Mouse (Mus musculus) ES-E14 (cell line): ENCODE data around the gene Itfg2. TPM values are rescaled to one million over a fixed set of nuclear protein-coding genes. Genes with fewer than 3 reads are reported as not detected.
A peak's percentile ranks its signal among the peaks of the same experiment; 100 is the strongest.

ENCODE experiments used
- DNase-seq: peaks from one replicate; pipeline ENCODE4 v3.0.0-alpha.2; 2013; ENCODE audit warnings: low read depth, low spot score
- H3K27ac ChIP-seq: 2 replicates; pipeline ENCODE4 v1.5.1; 2012; ENCODE audit warnings: low read depth, mild to moderate bottlenecking, low read length, moderate library complexity, mixed read lengths; ENCODE audit not compliant: poor library complexity, insufficient read depth, severe bottlenecking
- H3K36me3 ChIP-seq: 2 replicates; pipeline ENCODE4 v1.6.1; 2012; ENCODE audit warnings: mild to moderate bottlenecking, low read length, moderate library complexity, mixed read lengths; ENCODE audit not compliant: control insufficient read depth, poor library complexity, insufficient read depth, severe bottlenecking
- H3K4me1 ChIP-seq, 2 experiments: fragments of 150-350 bp in 1 of 2; sonication (generic) in 1 of 2; 2 replicates each; pipeline ENCODE4 v1.6.1; 2012; ENCODE audit warnings: low read length in 2 of 2, mild to moderate bottlenecking in 1 of 2, mixed read lengths in 1 of 2; ENCODE audit not compliant: control insufficient read depth in 2 of 2, insufficient read depth in 2 of 2, poor library complexity in 1 of 2
- H3K4me3 ChIP-seq, 2 experiments: fragments of 150-350 bp in 1 of 2; sonication (generic) in 1 of 2; 2 replicates each; pipeline ENCODE4 v1.5.1; 2012; ENCODE audit warnings: low read length in 2 of 2, low read depth in 1 of 2, mild to moderate bottlenecking in 1 of 2, mixed read lengths in 1 of 2; ENCODE audit not compliant: insufficient read depth in 1 of 2, poor library complexity in 1 of 2, severe bottlenecking in 1 of 2
- H3K9ac ChIP-seq: 2 replicates; pipeline ENCODE4 v1.6.1; 2012; ENCODE audit warnings: low read depth, mild to moderate bottlenecking, low read length, mixed read lengths; ENCODE audit not compliant: poor library complexity, insufficient read depth, severe bottlenecking
- H3K9me3 ChIP-seq: fragments of 150-350 bp; sonication (generic); 2 replicates; pipeline ENCODE4 v1.6.1; 2012; ENCODE audit warnings: low read depth, mild to moderate bottlenecking, low read length; ENCODE audit not compliant: control insufficient read depth, insufficient read depth
- CHD2 ChIP-seq: IDR thresholded peaks from 2 replicates; pipeline ENCODE4 v1.6.1; 2014; ENCODE audit warnings: mild to moderate bottlenecking, low read depth, low read length, inconsistent platforms
- HCFC1 ChIP-seq: IDR thresholded peaks from 2 replicates; pipeline ENCODE4 v1.6.1; 2012; ENCODE audit warnings: low read length, inconsistent platforms, borderline replicate concordance; ENCODE audit not compliant: insufficient read depth
- MAFK ChIP-seq: IDR thresholded peaks from 2 replicates; pipeline ENCODE4 v1.6.1; 2014; ENCODE audit warnings: mild to moderate bottlenecking, low read depth, low read length, inconsistent platforms; ENCODE audit not compliant: insufficient read depth
- ZC3H11A ChIP-seq: IDR thresholded peaks from 2 replicates; pipeline ENCODE4 v1.6.1; 2012; ENCODE audit warnings: low read depth, mild to moderate bottlenecking, inconsistent platforms, low read length, borderline replicate concordance
- ZNF384 ChIP-seq: IDR thresholded peaks from 2 replicates; pipeline ENCODE4 v1.6.1; 2012; ENCODE audit warnings: low read depth, low read length, inconsistent platforms
- in situ Hi-C, 2 experiments: fragments of 600-800 bp; cut with MboI; formaldehyde crosslinking; loops; one replicate each; pipeline ENCODE4 v1.15.1; 2025; ENCODE audit warnings: low sequenced_read_pairs in 2 of 2, inconsistent platforms in 1 of 2; ENCODE audit not compliant: unreplicated experiment in 2 of 2
- total RNA-seq: library from RNA; depleted of rRNA; stranded (reverse); fragments of 300-350 nt; gene quantifications from 2 replicates; pipeline ENCODE4 v1.2.3, GENCODE M21; 2012

Gene Itfg2
- total RNA-seq, 1 experiment = 33.4 TPM

GRCm38 (mm10) chr6:128418076-128418475 is 6.7 kb downstream of the Itfg2 start:
- no peak overlapping the region for H3K4me3 ChIP-seq
- peaks cover 0 to 2% of the 10 kb centered on the region in 2 experiments; a peak in 2 of 4 replicates for H3K4me1 ChIP-seq
- TF ChIP-seq ZC3H11A = no peak
- TF ChIP-seq HCFC1 = no peak
- TF ChIP-seq MAFK = no peak
- no peak for TF ChIP-seq ZNF384
- TF ChIP-seq CHD2 = no peak
- in situ Hi-C loops = no loop called here
- peaks cover 8% of the 10 kb centered on the region; the same call in 1 of the 2 replicates for H3K36me3 ChIP-seq
- DNase-seq = no peak
- no peak overlapping the region for H3K9ac ChIP-seq
- no peak overlapping the region for H3K27ac ChIP-seq
- no peaks in the 10 kb centered on the region for H3K9me3 ChIP-seq

GRCm38 (mm10) chr6:128416169-128416568 is 8.6 kb downstream of the Itfg2 start:
- no peak for DNase-seq
- Histone ChIP-seq H3K9me3 (no peaks in the 10 kb centered on the region), H3K9ac (no peak overlapping the region), H3K4me3 (no peak overlapping the region), H3K27ac (no peak overlapping the region), H3K36me3 (peaks cover 20% of the 10 kb centered on the region; the same call in 1 of the 2 replicates), H3K4me1 (peaks cover 0 to 2% of the 10 kb centered on the region in 2 experiments; a peak in 2 of 4 replicates)
- TF ChIP-seq MAFK = no peak
- TF ChIP-seq CHD2 = no peak
- TF ChIP-seq ZC3H11A = no peak
- TF ChIP-seq HCFC1 = no peak
- no peak for TF ChIP-seq ZNF384
- in situ Hi-C loops = no loop called here

DNA sequence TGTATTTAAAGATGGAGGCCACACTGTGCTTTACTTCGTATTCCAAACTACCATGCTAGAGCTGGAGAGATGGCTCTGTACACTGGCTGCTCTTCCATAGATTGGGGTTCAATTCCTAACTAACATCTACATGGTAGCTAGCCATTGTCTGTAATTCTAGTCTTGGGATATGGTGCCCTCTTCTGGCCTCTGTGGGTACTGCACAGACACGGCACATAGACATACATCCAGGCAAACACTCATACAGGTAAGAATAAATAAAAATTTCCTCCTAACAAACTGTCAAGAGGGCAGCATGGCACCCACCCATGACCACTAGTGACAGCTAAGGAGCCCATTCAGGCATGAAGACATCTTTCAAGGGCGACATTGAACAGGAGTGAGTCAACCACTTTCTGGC is 13.6 kb downstream of the Itfg2 start:
- Histone ChIP-seq H3K9me3 (no peaks in the 10 kb centered on the region), H3K36me3 (peaks cover 42% of the 10 kb centered on the region), H3K9ac (no peak overlapping the region), H3K27ac (no peak overlapping the region), H3K4me3 (no peak overlapping the region), H3K4me1 (peaks cover 4 to 13% of the 10 kb centered on the region in 2 experiments; a peak in 3 of 4 replicates)
- TF ChIP-seq ZC3H11A (0 out of 2 replicates have a peak, but pooled peaks have one; percentile 4), HCFC1 (no peak)
- DNase-seq = peak; percentile 54
- in situ Hi-C loops = no loop called here

GRCm38 (mm10) chr6:128410305-128410704 is 14.4 kb downstream of the Itfg2 start:
- TF ChIP-seq MAFK = no peak
- TF ChIP-seq HCFC1 = no peak
- no peak for TF ChIP-seq ZC3H11A
- TF ChIP-seq ZNF384 = no peak
- H3K4me3 ChIP-seq = no peak overlapping the region
- in situ Hi-C loops = no loop called here
- no peaks in the 10 kb centered on the region for H3K9me3 ChIP-seq
- peaks cover 40% of the 10 kb centered on the region for H3K36me3 ChIP-seq
- H3K4me1 ChIP-seq = peaks cover 4 to 13% of the 10 kb centered on the region in 2 experiments; a peak in 2 of 4 replicates
- H3K9ac ChIP-seq = no peak overlapping the region
- no peak for DNase-seq
- H3K27ac ChIP-seq = no peak overlapping the region

GRCm38 (mm10) chr6:128408544-128409125 is 16.1 kb downstream of the Itfg2 start:
- H3K36me3 ChIP-seq = peaks cover 40% of the 10 kb centered on the region

More at GRCm38 (mm10) chr6:128408544-128409125, 16.1 kb downstream of the Itfg2 start:
- TF ChIP-seq MAFK (no peak), HCFC1 (no peak), ZNF384 (no peak), ZC3H11A (no peak), CHD2 (no peak)
- Histone ChIP-seq H3K27ac (no peak overlapping the region), H3K9ac (no peak overlapping the region), H3K9me3 (no peaks in the 10 kb centered on the region), H3K4me1 (peaks cover 4 to 13% of the 10 kb centered on the region in 2 experiments; a peak in 2 of 4 replicates), H3K4me3 (no peak overlapping the region)
- in situ Hi-C loops = no loop called here
- DNase-seq = peak; percentile 24
